Mouse (Mus musculus): ENCODE results near the gene Grm2.

DNA sequence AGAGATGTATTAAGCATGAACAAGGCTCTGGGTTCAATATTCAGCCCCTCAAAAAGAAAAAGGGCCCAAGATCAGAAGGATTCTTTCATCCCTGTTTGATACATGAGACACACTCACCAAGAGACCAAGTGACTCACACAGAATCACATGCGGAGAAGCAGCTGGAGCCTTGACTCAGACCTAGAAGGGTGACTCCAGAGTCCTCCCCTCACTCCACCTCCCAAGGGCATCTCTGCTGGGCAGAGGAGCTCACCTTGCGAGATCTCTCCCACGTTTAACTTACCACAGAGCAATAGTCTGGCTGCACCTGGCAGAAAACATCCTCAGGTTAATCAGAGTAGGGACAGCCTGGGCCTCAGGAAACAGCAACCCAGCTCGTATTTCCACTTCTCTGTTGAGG, 22.4 kb upstream of the Grm2 start:
- TF ChIP-seq CTCF (IDR thresholded peaks at IDR 0.05; ENCODE audit: borderline replicate concordance, insufficient read depth, low read depth, low read length), result no peak
- no peak for TF ChIP-seq POLR2A (IDR thresholded peaks at IDR 0.05; ENCODE audit: borderline replicate concordance, insufficient read depth, low read length)
